7 mouse cellular contexts compared by ENCODE assay signal in genomic region chr19:60889101-60889713, GRCm38 (mm10). TPM values are rescaled to one million over a fixed set of nuclear protein-coding genes. Genes with fewer than 3 reads are reported as not detected.
A peak's percentile ranks its signal among the peaks of the same experiment; 100 is the strongest.
DNase-seq lines count a peak whose midpoint lies in the region; ATAC-seq and TF ChIP-seq lines count a peak whose summit lies in the region.

No protein-coding gene starts in this region.

- H3K36me3 ChIP-seq in intestine, embryonic 15.5 days: no peaks in the 10 kb centered on the region
- no peaks in the 10 kb centered on the region for H3K36me3 ChIP-seq in limb, embryonic 13.5 days
- H3K36me3 ChIP-seq in midbrain, embryonic 14.5 days (ENCODE audit: control insufficient read depth, insufficient read depth, low read length): no peaks in the 10 kb centered on the region
- H3K36me3 ChIP-seq in stomach, embryonic 16.5 days (ENCODE audit: control insufficient read depth, insufficient read depth, low read length): no peaks in the 10 kb centered on the region

- peak; percentile 44 for TF ChIP-seq CTCF in cortical plate, adult 2 months (IDR thresholded peaks at IDR 0.05; ENCODE audit: extremely low read depth, insufficient read depth, low read length)

- H3K9me3 ChIP-seq in intestine, embryonic 15.5 days: no peaks in the 10 kb centered on the region
- no peaks in the 10 kb centered on the region for H3K9me3 ChIP-seq in limb, embryonic 13.5 days
- H3K9me3 ChIP-seq in midbrain, embryonic 14.5 days (ENCODE audit: control insufficient read depth, low read length): no peaks in the 10 kb centered on the region
- no peaks in the 10 kb centered on the region for H3K9me3 ChIP-seq in stomach, embryonic 16.5 days (replicated peaks; ENCODE audit: control insufficient read depth, low read length)

- ATAC-seq in intestine, embryonic 15.5 days: peak; percentile 58
- no peak for ATAC-seq in limb, embryonic 13.5 days (ENCODE audit: low FRiP score, low read depth)
- ATAC-seq in midbrain, embryonic 14.5 days (ENCODE audit: low FRiP score, low TSS enrichment): no peak
- ATAC-seq in stomach, embryonic 16.5 days (ENCODE audit: insufficient read depth, low FRiP score): peak; percentile 45; the same call in 1 of the 2 replicates

- whole genome bisulfite sequencing in intestine, embryonic 15.5 days: 9% methylated on average over 17 of the region's 17 CpGs
- WGBS in limb, embryonic 13.5 days: 6% methylated on average over 17 of the region's 17 CpGs
- WGBS in midbrain, embryonic 14.5 days: 4% methylated on average over 17 of the region's 17 CpGs
- 5% methylated on average over 17 of the region's 17 CpGs for WGBS in stomach, embryonic 16.5 days

- H3K4me2 ChIP-seq in intestine, embryonic 15.5 days (replicated peaks): peak overlapping the region; percentile 91
- peak overlapping the region; percentile 73 for H3K4me2 ChIP-seq in limb, embryonic 13.5 days (replicated peaks)
- peak overlapping the region; percentile 62 for H3K4me2 ChIP-seq in midbrain, embryonic 14.5 days (ENCODE audit: low read length)
- peak overlapping the region; percentile 71 for H3K4me2 ChIP-seq in stomach, embryonic 16.5 days (ENCODE audit: low read depth, low read length)

- H3K4me3 ChIP-seq in cortical plate, adult 2 months (ENCODE audit: insufficient read depth, low read length): peak overlapping the region; percentile 80; the same call in 1 of the 2 replicates
- H3K4me3 ChIP-seq in intestine, embryonic 15.5 days (replicated peaks): peak overlapping the region; percentile 78
- H3K4me3 ChIP-seq in limb, embryonic 13.5 days: peak overlapping the region; percentile 73
- peak overlapping the region; percentile 81 for H3K4me3 ChIP-seq in midbrain, embryonic 14.5 days (replicated peaks; ENCODE audit: low read depth, low read length)
- peak overlapping the region; percentile 65 for H3K4me3 ChIP-seq in stomach, embryonic 16.5 days (replicated peaks; ENCODE audit: low read length)

- H3K27me3 ChIP-seq in intestine, embryonic 15.5 days (replicated peaks): no peaks in the 10 kb centered on the region
- H3K27me3 ChIP-seq in limb, embryonic 13.5 days: no peaks in the 10 kb centered on the region
- H3K27me3 ChIP-seq in midbrain, embryonic 14.5 days (ENCODE audit: control insufficient read depth, insufficient read depth, low read length): no peaks in the 10 kb centered on the region
- H3K27me3 ChIP-seq in stomach, embryonic 16.5 days (ENCODE audit: control insufficient read depth, insufficient read depth, low read length): no peaks in the 10 kb centered on the region

- peak; percentile 74 for DNase-seq in adrenal gland, adult 2 months
- peak; percentile 44 to 62 for DNase-seq in gastrocnemius, postnatal 36 days
- DNase-seq in midbrain, embryonic 14.5 days: peak; percentile 45

- TF ChIP-seq POLR2A in cortical plate, adult 2 months (IDR thresholded peaks at IDR 0.05; ENCODE audit: extremely low read depth, insufficient read depth, low read length): no peak

- peak overlapping the region; percentile 46; the same call in 1 of the 2 replicates for H3K27ac ChIP-seq in cortical plate, adult 2 months (ENCODE audit: insufficient read depth, low read length)
- H3K27ac ChIP-seq in intestine, embryonic 15.5 days: peak overlapping the region; percentile 98
- H3K27ac ChIP-seq in limb, embryonic 13.5 days: peak overlapping the region; percentile 96
- peak overlapping the region; percentile 94 for H3K27ac ChIP-seq in midbrain, embryonic 14.5 days (replicated peaks; ENCODE audit: low read depth, low read length)
- peak overlapping the region; percentile 95 for H3K27ac ChIP-seq in stomach, embryonic 16.5 days (ENCODE audit: low read length)

- peak overlapping the region; percentile 89 for H3K9ac ChIP-seq in intestine, embryonic 15.5 days
- H3K9ac ChIP-seq in limb, embryonic 13.5 days: peak overlapping the region; percentile 80
- H3K9ac ChIP-seq in midbrain, embryonic 14.5 days (replicated peaks; ENCODE audit: low read length): peak overlapping the region; percentile 83
- H3K9ac ChIP-seq in stomach, embryonic 16.5 days (ENCODE audit: low read length): peak overlapping the region; percentile 81

- intact Hi-C loops in gastrocnemius, postnatal 36 days (cut with DNase I): loop anchor here (2.0 kb wide), 1 partner anchor 196 kb away; no protein-coding TSS in a partner anchor

- no peaks in the 10 kb centered on the region; the same call in 1 of the 2 replicates for H3K4me1 ChIP-seq in cortical plate, adult 2 months (ENCODE audit: control insufficient read depth, insufficient read depth, low read length)
- no peaks in the 10 kb centered on the region; the same call in 1 of the 2 replicates for H3K4me1 ChIP-seq in intestine, embryonic 15.5 days (replicated peaks)
- peaks cover 17% of the 10 kb centered on the region for H3K4me1 ChIP-seq in limb, embryonic 13.5 days
- peaks cover 8% of the 10 kb centered on the region; the same call in 1 of the 2 replicates for H3K4me1 ChIP-seq in midbrain, embryonic 14.5 days (ENCODE audit: control insufficient read depth, insufficient read depth, low read length)
- H3K4me1 ChIP-seq in stomach, embryonic 16.5 days (ENCODE audit: control insufficient read depth, insufficient read depth, low read length): peaks cover 5% of the 10 kb centered on the region; the same call in 1 of the 2 replicates

RNA-seq across cellular contexts. Expression of gene Grk5, which starts 0.3 kb away (rescaled TPM):
- total RNA-seq in adrenal gland, adult 2 months (2021): 10 to 100 TPM; 16.6 to 36.3 TPM
- 1.2 and 1.5 TPM in 2 replicates for polyA plus RNA-seq in adrenal gland, adult 2 months (2012; rRNA removed)
- polyA plus RNA-seq in cortical plate, adult 2 months (2012; rRNA removed): 5.8 TPM in 2 replicates
- total RNA-seq in gastrocnemius, postnatal 36 days (2021): 1 to 10 TPM; 3.5 to 4.1 TPM
- polyA plus RNA-seq in intestine, embryonic 15.5 days (2015; fragmentation: Nextera tagmentation; extraction: Ambion mirVana): 1.5 and 2.0 TPM in 2 replicates
- polyA plus RNA-seq in limb, embryonic 13.5 days (2015; fragmentation: Nextera tagmentation; extraction: Ambion mirVana): 1.5 and 2.1 TPM in 2 replicates
- polyA plus RNA-seq in midbrain, embryonic 14.5 days (2014; fragmentation: Nextera tagmentation; extraction: Ambion mirVana): 3.6 and 3.7 TPM in 2 replicates
- polyA plus RNA-seq in stomach, embryonic 16.5 days (2015; fragmentation: Nextera tagmentation; extraction: Ambion mirVana): 2.5 and 3.4 TPM in 2 replicates

RNA-seq across cellular contexts. Expression of gene Prdx3, which starts 14.9 kb away (rescaled TPM):
- 100 to 1,000 TPM; 730 to 855 TPM for total RNA-seq in adrenal gland, adult 2 months (2021)
- polyA plus RNA-seq in adrenal gland, adult 2 months (2012; rRNA removed): 540 and 603 TPM in 2 replicates
- polyA plus RNA-seq in cortical plate, adult 2 months (2012; rRNA removed): 91.6 and 101 TPM in 2 replicates
- 100 to 1,000 TPM; 205 to 207 TPM for total RNA-seq in gastrocnemius, postnatal 36 days (2021)
- 150 and 158 TPM in 2 replicates for polyA plus RNA-seq in intestine, embryonic 15.5 days (2015; fragmentation: Nextera tagmentation; extraction: Ambion mirVana)
- polyA plus RNA-seq in limb, embryonic 13.5 days (2015; fragmentation: Nextera tagmentation; extraction: Ambion mirVana): 96.5 and 98.4 TPM in 2 replicates
- 105 and 107 TPM in 2 replicates for polyA plus RNA-seq in midbrain, embryonic 14.5 days (2014; fragmentation: Nextera tagmentation; extraction: Ambion mirVana)
- 119 and 126 TPM in 2 replicates for polyA plus RNA-seq in stomach, embryonic 16.5 days (2015; fragmentation: Nextera tagmentation; extraction: Ambion mirVana)

RNA-seq across cellular contexts. Expression of gene Sfxn4, which starts 27.9 kb away (rescaled TPM):
- total RNA-seq in adrenal gland, adult 2 months (2021): 1 to 10 TPM; 4.9 to 6.1 TPM
- polyA plus RNA-seq in adrenal gland, adult 2 months (2012; rRNA removed): 0.91 and 1.7 TPM in 2 replicates
- 20.1 and 22.0 TPM in 2 replicates for polyA plus RNA-seq in cortical plate, adult 2 months (2012; rRNA removed)
- total RNA-seq in gastrocnemius, postnatal 36 days (2021): 1 to 10 TPM; 2.5 to 2.7 TPM
- polyA plus RNA-seq in intestine, embryonic 15.5 days (2015; fragmentation: Nextera tagmentation; extraction: Ambion mirVana): 4.1 and 5.0 TPM in 2 replicates
- 13.6 and 14.6 TPM in 2 replicates for polyA plus RNA-seq in limb, embryonic 13.5 days (2015; fragmentation: Nextera tagmentation; extraction: Ambion mirVana)
- polyA plus RNA-seq in midbrain, embryonic 14.5 days (2014; fragmentation: Nextera tagmentation; extraction: Ambion mirVana): 10.8 and 12.9 TPM in 2 replicates
- polyA plus RNA-seq in stomach, embryonic 16.5 days (2015; fragmentation: Nextera tagmentation; extraction: Ambion mirVana): 5.5 and 5.7 TPM in 2 replicates

Comparison
In these comparisons a context has a peak if more than half of its experiments do, and no peak if none do; other contexts are left out.
1. H3K27ac ChIP-seq: peak in every context shown above with its lines; median percentile 98 in intestine, embryonic 15.5 days; 96 in limb, embryonic 13.5 days; 95 in stomach, embryonic 16.5 days; 94 in midbrain, embryonic 14.5 days; 46 in cortical plate, adult 2 months.
2. ATAC-seq: peak in intestine, embryonic 15.5 days (single experiment) and stomach, embryonic 16.5 days (single experiment); none in limb, embryonic 13.5 days (single experiment) and midbrain, embryonic 14.5 days (single experiment).
3. Peak in every context shown above with its lines, with median percentiles within 50 percentile points of each other: DNase-seq, H3K4me3 ChIP-seq, H3K4me2 ChIP-seq and H3K9ac ChIP-seq.